Mouse (Mus musculus): ENCODE results near the gene Sumo1. TPM values are rescaled to one million over a fixed set of nuclear protein-coding genes. Genes with fewer than 3 reads are reported as not detected.

Gene Sumo1
- polyA plus RNA-seq, 1 experiment from 2014 or later = 528 TPM

- Histone ChIP-seq H3K27me3 (replicated peaks; ENCODE audit: control insufficient read depth, insufficient read depth, low read length) (no peaks in the 10 kb centered on the region), H3K9me3 (replicated peaks; ENCODE audit: control insufficient read depth, low read length) (no peaks in the 10 kb centered on the region), H3K4me3 (ENCODE audit: low read depth, low read length) (no peak overlapping the region), H3K36me3 (ENCODE audit: control insufficient read depth, insufficient read depth, low read length) (no peaks in the 10 kb centered on the region), H3K27ac (ENCODE audit: low read depth, low read length) (no peak overlapping the region), H3K4me2 (ENCODE audit: low read length) (no peak overlapping the region), H3K9ac (ENCODE audit: low read length) (no peak overlapping the region), H3K4me1 (ENCODE audit: control insufficient read depth, insufficient read depth, low read length) (peaks cover 3% of the 10 kb centered on the region; the same call in 1 of the 2 replicates)
- no peak for DNase-seq (ENCODE audit: low spot score)
- WGBS = 79% methylated on average over 16 of the region's 16 CpGs
- no peak for ATAC-seq
These were observed 129.2 kb downstream of the Sumo1 start for GRCm38 (mm10) chr1:59541271-59542020.

- peak; percentile 33 for DNase-seq (ENCODE audit: low spot score)
- 43% methylated on average over 19 of the region's 19 CpGs for WGBS
These were observed 130.0 kb downstream of the Sumo1 start for GRCm38 (mm10) chr1:59540537-59541148.

GRCm38 (mm10) chr1:59538381-59538780 is 132.3 kb downstream of the Sumo1 start:
- no peaks in the 10 kb centered on the region for H3K9me3 ChIP-seq (replicated peaks; ENCODE audit: control insufficient read depth, low read length)
- H3K27ac ChIP-seq (ENCODE audit: low read depth, low read length) = no peak overlapping the region
- no peak for DNase-seq (ENCODE audit: low spot score)
- WGBS = 85% methylated on average over 5 of the region's 5 CpGs
- no peak for ATAC-seq
- no peak overlapping the region for H3K4me2 ChIP-seq (ENCODE audit: low read length)
- H3K27me3 ChIP-seq (replicated peaks; ENCODE audit: control insufficient read depth, insufficient read depth, low read length) = no peaks in the 10 kb centered on the region
- no peak overlapping the region for H3K4me3 ChIP-seq (ENCODE audit: low read depth, low read length)
- peaks cover 19% of the 10 kb centered on the region for H3K4me1 ChIP-seq (ENCODE audit: control insufficient read depth, insufficient read depth, low read length)
- no peak overlapping the region for H3K9ac ChIP-seq (ENCODE audit: low read length)
- H3K36me3 ChIP-seq (ENCODE audit: control insufficient read depth, insufficient read depth, low read length) = no peaks in the 10 kb centered on the region

More at GRCm38 (mm10) chr1:59540537-59541148, 130.0 kb downstream of the Sumo1 start:
- Histone ChIP-seq H3K4me2 (ENCODE audit: low read length) (no peak overlapping the region), H3K9ac (ENCODE audit: low read length) (no peak overlapping the region), H3K4me3 (ENCODE audit: low read depth, low read length) (no peak overlapping the region), H3K36me3 (ENCODE audit: control insufficient read depth, insufficient read depth, low read length) (no peaks in the 10 kb centered on the region), H3K9me3 (replicated peaks; ENCODE audit: control insufficient read depth, low read length) (no peaks in the 10 kb centered on the region), H3K27me3 (replicated peaks; ENCODE audit: control insufficient read depth, insufficient read depth, low read length) (no peaks in the 10 kb centered on the region), H3K27ac (ENCODE audit: low read depth, low read length) (no peak overlapping the region), H3K4me1 (ENCODE audit: control insufficient read depth, insufficient read depth, low read length) (peaks cover 10% of the 10 kb centered on the region)
- no peak for ATAC-seq

Other genes starting within 250 kb of the Sumo1 start
- 3.4 and 3.9 TPM in 2 replicates for gene Fzd7, start 188.4 kb downstream of the Sumo1 start, polyA plus RNA-seq (2014; fragmentation: Nextera tagmentation; extraction: Ambion mirVana)
- gene Gm973, start 154.6 kb downstream of the Sumo1 start, polyA plus RNA-seq (2014; fragmentation: Nextera tagmentation; extraction: Ambion mirVana) = 5.5 and 6.2 TPM in 2 replicates
- gene Nop58, start 14.1 kb upstream of the Sumo1 start, polyA plus RNA-seq (2014; fragmentation: Nextera tagmentation; extraction: Ambion mirVana) = 137 and 152 TPM in 2 replicates
- 14.0 and 16.3 TPM in 2 replicates for gene Bmpr2, start 92.6 kb upstream of the Sumo1 start, polyA plus RNA-seq (2014; fragmentation: Nextera tagmentation; extraction: Ambion mirVana)
- 24.2 and 28.4 TPM in 2 replicates for gene Fam117b, start 242.2 kb upstream of the Sumo1 start, polyA plus RNA-seq (2014; fragmentation: Nextera tagmentation; extraction: Ambion mirVana)